Mouse (Mus musculus) liver, adult 2 months (tissue): ENCODE data around the gene Rab11fip2.

Experiments
- CTCF ChIP-seq: fragments of 200-500 bp; IDR thresholded peaks from 2 replicates; pipeline ENCODE4 v1.5.1; 2011; ENCODE audit warnings: low read depth, low read length, control low read depth
- POLR2A ChIP-seq: fragments of 200-500 bp; IDR thresholded peaks from 2 replicates; pipeline ENCODE4 v1.6.1; 2011; ENCODE audit warnings: low read length, control low read depth; ENCODE audit not compliant: insufficient read depth; ENCODE audit errors: extremely low read depth

GRCm38 (mm10) chr19:59911554-59911953, 31.9 kb downstream of the Rab11fip2 start:
- TF ChIP-seq POLR2A (no peak), CTCF (no peak)
